Mouse (Mus musculus) kidney, embryonic 15.5 days (tissue): ENCODE results near the gene Actr10. TPM values are rescaled to one million over a fixed set of nuclear protein-coding genes. Genes with fewer than 3 reads are reported as not detected.

Source experiments
- ATAC-seq: fragments of 200-750 bp; cut with Nextera tagmentation; replicated peaks from 2 replicates; pipeline ENCODE4 v1.8.0; 2017; ENCODE audit warnings: moderate TSS enrichment; ENCODE audit not compliant: low FRiP score
- H3K27ac ChIP-seq: fragments of 300-500 bp; sonication (generic); 2 replicates; pipeline ENCODE4 v1.5.1; 2015; ENCODE audit warnings: mild to moderate bottlenecking, inconsistent platforms
- H3K27me3 ChIP-seq: fragments of 300-500 bp; sonication (generic); 2 replicates; pipeline ENCODE4 v1.6.1; 2015; ENCODE audit warnings: inconsistent platforms
- H3K36me3 ChIP-seq: fragments of 300-500 bp; sonication (generic); 2 replicates; pipeline ENCODE4 v1.6.1; 2015; ENCODE audit warnings: inconsistent platforms
- H3K4me1 ChIP-seq: fragments of 300-500 bp; sonication (generic); 2 replicates; pipeline ENCODE4 v1.6.1; 2015; ENCODE audit warnings: inconsistent platforms
- H3K4me2 ChIP-seq: fragments of 300-500 bp; sonication (generic); 2 replicates; pipeline ENCODE4 v1.6.1; 2015; ENCODE audit warnings: moderate library complexity, mild to moderate bottlenecking, inconsistent platforms
- H3K4me3 ChIP-seq: fragments of 300-500 bp; sonication (generic); replicated peaks from 2 replicates; pipeline ENCODE4 v1.5.1; 2015; ENCODE audit warnings: mild to moderate bottlenecking, inconsistent platforms
- H3K9ac ChIP-seq: fragments of 300-500 bp; sonication (generic); 2 replicates; pipeline ENCODE4 v1.6.1; 2015; ENCODE audit warnings: mild to moderate bottlenecking, inconsistent platforms
- H3K9me3 ChIP-seq: fragments of 300-500 bp; sonication (generic); replicated peaks from 2 replicates; pipeline ENCODE4 v1.6.1; 2016; ENCODE audit warnings: inconsistent platforms
- WGBS: fragments of 180-500 bp; shearing (Covaris S2); methylation state at CpG from one replicate; pipeline ENCODE4 v1.1.7; 2015; ENCODE audit warnings: mixed read lengths; 5-methylcytosine and 5-hydroxymethylcytosine counted together
- polyA plus RNA-seq: library from polyadenylated mRNA; unstranded; fragments of >200 nt; fragmentation: Nextera tagmentation; extraction: Ambion mirVana; gene quantifications from 2 replicates; pipeline ENCODE4 v1.2.1, GENCODE M21; 2015

Gene Actr10
- polyA plus RNA-seq = 222 and 239 TPM in 2 replicates

- Histone ChIP-seq H3K4me2 (peak within 1 kb of the TSS; percentile 70), H3K36me3 (peaks cover 15% of the 10 kb centered on the region), H3K27ac (peak within 1 kb of the TSS; percentile 95), H3K27me3 (no peaks in the 10 kb centered on the region), H3K9me3 (no peaks in the 10 kb centered on the region), H3K4me3 (peak within 1 kb of the TSS; percentile 89), H3K9ac (peak within 1 kb of the TSS; percentile 90), H3K4me1 (0 out of 2 replicates have a peak, but pooled peaks cover 5% of the 10 kb centered on the region)
- ATAC-seq = peak; percentile 97
- WGBS = under 1% methylated on average over 59 of the region's 59 CpGs
Observed at GRCm38 (mm10) chr12:70937571-70938384, at the start of gene Actr10. Gene Actr10, plus strand, starts transcription at chr12:70937857.

- Histone ChIP-seq H3K36me3 (peaks cover 52% of the 10 kb centered on the region), H3K4me1 (no peaks in the 10 kb centered on the region), H3K9ac (no peak overlapping the region), H3K9me3 (no peaks in the 10 kb centered on the region), H3K4me3 (no peak overlapping the region), H3K4me2 (no peak overlapping the region), H3K27ac (no peak overlapping the region), H3K27me3 (no peaks in the 10 kb centered on the region)
- ATAC-seq = no peak
- WGBS = 82% methylated on average over 5 of the region's 5 CpGs
Observed at GRCm38 (mm10) chr12:70890405-70890804, 47.3 kb upstream of the Actr10 start.

GRCm38 (mm10) chr12:70890874-70891470 lies 46.7 kb upstream of the Actr10 start:
- no peak overlapping the region for H3K9ac ChIP-seq
- no peak overlapping the region for H3K4me3 ChIP-seq
- H3K27ac ChIP-seq = no peak overlapping the region
- ATAC-seq = no peak
- no peaks in the 10 kb centered on the region for H3K4me1 ChIP-seq
- H3K36me3 ChIP-seq = peaks cover 52% of the 10 kb centered on the region
- no peaks in the 10 kb centered on the region for H3K27me3 ChIP-seq
- H3K9me3 ChIP-seq = no peaks in the 10 kb centered on the region
- WGBS = 91% methylated on average over 8 of the region's 8 CpGs
- no peak overlapping the region for H3K4me2 ChIP-seq

- 77% methylated on average over 7 of the region's 7 CpGs for WGBS
- peaks cover 57% of the 10 kb centered on the region for H3K36me3 ChIP-seq
- no peaks in the 10 kb centered on the region for H3K27me3 ChIP-seq
- H3K27ac ChIP-seq = no peak overlapping the region
- no peaks in the 10 kb centered on the region for H3K4me1 ChIP-seq
- no peak for ATAC-seq
- no peaks in the 10 kb centered on the region for H3K9me3 ChIP-seq
- no peak overlapping the region for H3K4me2 ChIP-seq
- H3K4me3 ChIP-seq = no peak overlapping the region
- H3K9ac ChIP-seq = no peak overlapping the region
Observed at GRCm38 (mm10) chr12:70895275-70895674, 42.4 kb upstream of the Actr10 start.

GRCm38 (mm10) chr12:70896068-70896467 lies 41.6 kb upstream of the Actr10 start:
- H3K36me3 ChIP-seq = peaks cover 52% of the 10 kb centered on the region
- no peaks in the 10 kb centered on the region for H3K4me1 ChIP-seq
- ATAC-seq = no peak
- 77% methylated on average over 10 of the region's 10 CpGs for WGBS
- H3K9ac ChIP-seq = no peak overlapping the region
- H3K27ac ChIP-seq = no peak overlapping the region
- H3K27me3 ChIP-seq = no peaks in the 10 kb centered on the region
- H3K4me3 ChIP-seq = no peak overlapping the region
- no peak overlapping the region for H3K4me2 ChIP-seq
- H3K9me3 ChIP-seq = no peaks in the 10 kb centered on the region

- H3K4me3 ChIP-seq = no peak overlapping the region
- no peak for ATAC-seq
- H3K4me2 ChIP-seq = no peak overlapping the region
- peaks cover 40% of the 10 kb centered on the region for H3K36me3 ChIP-seq
- no peak overlapping the region for H3K9ac ChIP-seq
- 89% methylated on average over 8 of the region's 8 CpGs for WGBS
- no peak overlapping the region for H3K27ac ChIP-seq
- no peaks in the 10 kb centered on the region for H3K4me1 ChIP-seq
- H3K9me3 ChIP-seq = no peaks in the 10 kb centered on the region
- no peaks in the 10 kb centered on the region for H3K27me3 ChIP-seq
Observed at GRCm38 (mm10) chr12:70897434-70897833, 40.2 kb upstream of the Actr10 start.

GRCm38 (mm10) chr12:70898450-70898849 lies 39.2 kb upstream of the Actr10 start:
- ATAC-seq = no peak
- 87% methylated on average over 8 of the region's 8 CpGs for WGBS
- H3K27ac ChIP-seq = no peak overlapping the region

GRCm38 (mm10) chr12:70904471-70904870 lies 33.2 kb upstream of the Actr10 start:
- no peak overlapping the region for H3K27ac ChIP-seq
- ATAC-seq = no peak
- H3K27me3 ChIP-seq = no peaks in the 10 kb centered on the region
- WGBS = 83% methylated on average over 10 of the region's 10 CpGs
- H3K9me3 ChIP-seq = no peaks in the 10 kb centered on the region
- H3K4me1 ChIP-seq = 0 out of 2 replicates have a peak, but pooled peaks cover 2% of the 10 kb centered on the region
- H3K4me3 ChIP-seq = no peak overlapping the region
- no peak overlapping the region for H3K4me2 ChIP-seq
- H3K9ac ChIP-seq = no peak overlapping the region
- H3K36me3 ChIP-seq = peaks cover 14% of the 10 kb centered on the region; the same call in 1 of the 2 replicates

More at GRCm38 (mm10) chr12:70898450-70898849, 39.2 kb upstream of the Actr10 start:
- no peak overlapping the region for H3K4me3 ChIP-seq
- H3K36me3 ChIP-seq = peaks cover 38% of the 10 kb centered on the region
- no peak overlapping the region for H3K4me2 ChIP-seq
- no peak overlapping the region for H3K9ac ChIP-seq
- H3K9me3 ChIP-seq = no peaks in the 10 kb centered on the region
- no peaks in the 10 kb centered on the region for H3K27me3 ChIP-seq
- no peaks in the 10 kb centered on the region for H3K4me1 ChIP-seq

GRCm38 (mm10) chr12:70906867-70907266 lies 30.8 kb upstream of the Actr10 start:
- no peak for ATAC-seq

GRCm38 (mm10) chr12:70907651-70908050 lies 30.0 kb upstream of the Actr10 start:
- no peak overlapping the region for H3K9ac ChIP-seq

More at GRCm38 (mm10) chr12:70906867-70907266, 30.8 kb upstream of the Actr10 start:
- H3K9me3 ChIP-seq = no peaks in the 10 kb centered on the region
- 70% methylated on average over 9 of the region's 9 CpGs for WGBS
- H3K27ac ChIP-seq = no peak overlapping the region
- H3K4me2 ChIP-seq = no peak overlapping the region
- H3K4me3 ChIP-seq = no peak overlapping the region
- H3K27me3 ChIP-seq = no peaks in the 10 kb centered on the region
- H3K9ac ChIP-seq = no peak overlapping the region
- H3K4me1 ChIP-seq = peaks cover 15% of the 10 kb centered on the region; the same call in 1 of the 2 replicates
- 0 out of 2 replicates have a peak, but pooled peaks cover 9% of the 10 kb centered on the region for H3K36me3 ChIP-seq

GRCm38 (mm10) chr12:70908076-70908475 lies 29.6 kb upstream of the Actr10 start:
- Histone ChIP-seq H3K4me1 (peaks cover 15% of the 10 kb centered on the region; the same call in 1 of the 2 replicates), H3K27me3 (no peaks in the 10 kb centered on the region), H3K4me3 (no peak overlapping the region), H3K4me2 (no peak overlapping the region), H3K36me3 (0 out of 2 replicates have a peak, but pooled peaks cover 5% of the 10 kb centered on the region), H3K9me3 (no peaks in the 10 kb centered on the region), H3K27ac (no peak overlapping the region), H3K9ac (no peak overlapping the region)
- 57% methylated on average over 4 of the region's 4 CpGs for WGBS
- ATAC-seq = peak; percentile 33; the same call in 1 of the 2 replicates

More at GRCm38 (mm10) chr12:70907651-70908050, 30.0 kb upstream of the Actr10 start:
- 76% methylated on average over 11 of the region's 11 CpGs for WGBS
- ATAC-seq = no peak; the same call in 1 of the 2 replicates
- Histone ChIP-seq H3K27me3 (no peaks in the 10 kb centered on the region), H3K4me3 (no peak overlapping the region), H3K4me2 (no peak overlapping the region), H3K4me1 (peaks cover 15% of the 10 kb centered on the region; the same call in 1 of the 2 replicates), H3K36me3 (0 out of 2 replicates have a peak, but pooled peaks cover 5% of the 10 kb centered on the region), H3K9me3 (no peaks in the 10 kb centered on the region), H3K27ac (no peak overlapping the region)

- H3K9me3 ChIP-seq = no peaks in the 10 kb centered on the region
Observed at GRCm38 (mm10) chr12:70910241-70910720, 27.4 kb upstream of the Actr10 start.

More at GRCm38 (mm10) chr12:70910241-70910720, 27.4 kb upstream of the Actr10 start:
- Histone ChIP-seq H3K27me3 (no peaks in the 10 kb centered on the region), H3K4me3 (no peak overlapping the region), H3K27ac (no peak overlapping the region), H3K9ac (no peak overlapping the region), H3K4me1 (peaks cover 15% of the 10 kb centered on the region; the same call in 1 of the 2 replicates), H3K4me2 (no peak overlapping the region), H3K36me3 (no peaks in the 10 kb centered on the region)
- 12% methylated on average over 9 of the region's 9 CpGs for WGBS
- ATAC-seq = peak; percentile 61
